Mouse (Mus musculus) small intestine, adult 2 months (tissue): ENCODE measurements around the gene Slx4ip. TPM values are rescaled to one million over a fixed set of nuclear protein-coding genes. Genes with fewer than 3 reads are reported as not detected.

Source experiments
- H3K27ac ChIP-seq: fragments of 200-500 bp; 2 replicates; pipeline ENCODE4 v1.5.1; 2012; ENCODE audit warnings: low read depth, low read length, control low read depth, inconsistent platforms; ENCODE audit not compliant: insufficient read depth
- H3K27me3 ChIP-seq: fragments of 200-500 bp; 2 replicates; pipeline ENCODE4 v1.6.1; 2012; ENCODE audit warnings: mild to moderate bottlenecking, moderate library complexity, low read length, inconsistent platforms; ENCODE audit not compliant: control insufficient read depth, insufficient read depth
- H3K36me3 ChIP-seq: fragments of 200-500 bp; 2 replicates; pipeline ENCODE4 v1.6.1; 2012; ENCODE audit warnings: mild to moderate bottlenecking, low read length, control low read depth, inconsistent platforms; ENCODE audit not compliant: control insufficient read depth, insufficient read depth
- H3K4me1 ChIP-seq: fragments of 200-500 bp; 2 replicates; pipeline ENCODE4 v1.6.1; 2012; ENCODE audit warnings: low read length, inconsistent platforms, mixed read lengths; ENCODE audit not compliant: control insufficient read depth, insufficient read depth, insufficient read length
- H3K4me3 ChIP-seq: fragments of 200-500 bp; 2 replicates; pipeline ENCODE4 v1.5.1; 2012; ENCODE audit warnings: low read depth, mild to moderate bottlenecking, control low read depth, inconsistent platforms, low read length, moderate library complexity
- CTCF ChIP-seq: fragments of 200-500 bp; IDR thresholded peaks from 2 replicates; pipeline ENCODE4 v1.5.1; 2012; ENCODE audit warnings: low read depth, mild to moderate bottlenecking, control low read depth, inconsistent platforms, low read length, moderate library complexity, mixed read lengths; ENCODE audit not compliant: insufficient replicate concordance, insufficient read length; ENCODE audit errors: extremely low read depth
- POLR2A ChIP-seq: fragments of 200-500 bp; IDR thresholded peaks from 2 replicates; pipeline ENCODE4 v1.6.1; 2012; ENCODE audit warnings: low read depth, mild to moderate bottlenecking, control low read depth, inconsistent platforms, low read length, moderate library complexity
- WGBS: fragments of 180-500 bp; shearing (Covaris S2); methylation state at CpG from one replicate; pipeline ENCODE4 v1.1.7; 2018; 5-methylcytosine and 5-hydroxymethylcytosine counted together
- polyA plus RNA-seq: library from polyadenylated mRNA; depleted of rRNA; stranded (reverse); fragments of >200 nt; gene quantifications from 2 replicates; pipeline ENCODE4 v1.2.3, GENCODE M21; 2012

The Slx4ip gene
- polyA plus RNA-seq, 1 experiment = 0.32 TPM

GRCm38 (mm10) chr2:136919433-136919832, 28.4 kb downstream of the Slx4ip start:
- H3K4me3 ChIP-seq = no peak overlapping the region
- TF ChIP-seq CTCF = no peak
- TF ChIP-seq POLR2A = no peak
- 97% methylated on average over 1 of the region's 1 CpGs for WGBS
- H3K27ac ChIP-seq = no peak overlapping the region
- H3K4me1 ChIP-seq = peaks cover 9% of the 10 kb centered on the region; the same call in 1 of the 2 replicates
- H3K36me3 ChIP-seq = no peaks in the 10 kb centered on the region; the same call in 1 of the 2 replicates
- H3K27me3 ChIP-seq = no peaks in the 10 kb centered on the region

- H3K27me3 ChIP-seq = no peaks in the 10 kb centered on the region
- 31% methylated on average over 3 of the region's 3 CpGs for WGBS
- H3K4me1 ChIP-seq = peaks cover 9% of the 10 kb centered on the region; the same call in 1 of the 2 replicates
- TF ChIP-seq CTCF (no peak), POLR2A (no peak)
- no peaks in the 10 kb centered on the region; the same call in 1 of the 2 replicates for H3K36me3 ChIP-seq
- H3K27ac ChIP-seq = no peak overlapping the region
- H3K4me3 ChIP-seq = no peak overlapping the region
Observed at GRCm38 (mm10) chr2:136920257-136920993, 29.4 kb downstream of the Slx4ip start.

GRCm38 (mm10) chr2:136921003-136921408, 30.0 kb downstream of the Slx4ip start:
- H3K36me3 ChIP-seq = no peaks in the 10 kb centered on the region; the same call in 1 of the 2 replicates
- no peak overlapping the region for H3K4me3 ChIP-seq
- H3K27ac ChIP-seq = peak overlapping the region; percentile 2; the same call in 1 of the 2 replicates
- peaks cover 9% of the 10 kb centered on the region; the same call in 1 of the 2 replicates for H3K4me1 ChIP-seq
- no peak for TF ChIP-seq POLR2A
- no peak for TF ChIP-seq CTCF
- 53% methylated on average over 4 of the region's 4 CpGs for WGBS
- no peaks in the 10 kb centered on the region for H3K27me3 ChIP-seq

GRCm38 (mm10) chr2:136936391-136937288, 45.6 kb downstream of the Slx4ip start:
- no peak for TF ChIP-seq POLR2A
- TF ChIP-seq CTCF = no peak
- Histone ChIP-seq H3K27ac (no peak overlapping the region), H3K4me1 (no peaks in the 10 kb centered on the region), H3K27me3 (no peaks in the 10 kb centered on the region), H3K4me3 (no peak overlapping the region), H3K36me3 (no peaks in the 10 kb centered on the region)
- 83% methylated on average over 4 of the region's 4 CpGs for WGBS

GRCm38 (mm10) chr2:136938249-136938648, 47.2 kb downstream of the Slx4ip start:
- WGBS = 79% methylated on average over 1 of the region's 1 CpGs
- no peaks in the 10 kb centered on the region for H3K36me3 ChIP-seq
- no peak overlapping the region for H3K4me3 ChIP-seq
- H3K27ac ChIP-seq = no peak overlapping the region
- H3K4me1 ChIP-seq = no peaks in the 10 kb centered on the region
- no peak for TF ChIP-seq CTCF
- no peak for TF ChIP-seq POLR2A
- H3K27me3 ChIP-seq = no peaks in the 10 kb centered on the region

- Histone ChIP-seq H3K27ac (no peak overlapping the region), H3K36me3 (no peaks in the 10 kb centered on the region), H3K4me3 (no peak overlapping the region), H3K27me3 (no peaks in the 10 kb centered on the region), H3K4me1 (peaks cover 12% of the 10 kb centered on the region; the same call in 1 of the 2 replicates)
- 73% methylated on average over 5 of the region's 5 CpGs for WGBS
- no peak for TF ChIP-seq CTCF
Observed at GRCm38 (mm10) chr2:136946297-136946696, 55.3 kb downstream of the Slx4ip start.

- 53% methylated on average over 4 of the region's 4 CpGs for WGBS
- Histone ChIP-seq H3K4me1 (peaks cover 18% of the 10 kb centered on the region; the same call in 1 of the 2 replicates), H3K27ac (no peak overlapping the region), H3K4me3 (no peak overlapping the region), H3K27me3 (no peaks in the 10 kb centered on the region), H3K36me3 (no peaks in the 10 kb centered on the region)
- TF ChIP-seq CTCF = no peak
- no peak for TF ChIP-seq POLR2A
Observed at GRCm38 (mm10) chr2:136947500-136947899, 56.5 kb downstream of the Slx4ip start.
